Mouse (Mus musculus): ENCODE measurements around the gene Sec13.
"Not testable (repeated sequence)": the region's sequence is repeated elsewhere in the genome, so short reads cannot be mapped to it uniquely, and the experiment has no call there.

The Sec13 gene

GRCm38 (mm10) chr6:113740236-113741217, at the start of gene Sec13:
Gene Sec13, minus strand, starts transcription at chr6:113740743.
- in situ Hi-C loops (cut with MboI): no loop called here

GRCm38 (mm10) chr6:113787459-113787968, 47.0 kb upstream of the Sec13 start:
- in situ Hi-C loops (cut with MboI): no loop called here

GRCm38 (mm10) chr6:113785658-113786057, 45.1 kb upstream of the Sec13 start:
- in situ Hi-C loops (cut with MboI): no loop called here

- in situ Hi-C loops (cut with MboI): no loop called here
Measured at GRCm38 (mm10) chr6:113778229-113778753, 37.7 kb upstream of the Sec13 start.

- in situ Hi-C loops (cut with MboI): loop anchor here (10.0 kb wide), 1 partner anchor 316 kb away; no protein-coding TSS in a partner anchor
Measured at GRCm38 (mm10) chr6:113768804-113769203, 28.3 kb upstream of the Sec13 start.

- in situ Hi-C loops (cut with MboI): loop anchor here (10.0 kb wide), 1 partner anchor 323 kb away; no protein-coding TSS in a partner anchor
Measured at GRCm38 (mm10) chr6:113761644-113762043, 21.1 kb upstream of the Sec13 start.

- in situ Hi-C loops (cut with MboI): no loop called here
Measured at GRCm38 (mm10) chr6:113749119-113749685, 8.7 kb upstream of the Sec13 start.

- in situ Hi-C loops (cut with MboI): no loop called here
Measured at GRCm38 (mm10) chr6:113748351-113748750, 7.8 kb upstream of the Sec13 start.

- in situ Hi-C loops (cut with MboI): no loop called here
Measured at GRCm38 (mm10) chr6:113747284-113747683, 6.7 kb upstream of the Sec13 start.

GRCm38 (mm10) chr6:113745117-113745516, 4.6 kb upstream of the Sec13 start:
- in situ Hi-C loops (cut with MboI): no loop called here

- in situ Hi-C loops (cut with MboI): no loop called here
Measured at GRCm38 (mm10) chr6:113743111-113743510, 2.6 kb upstream of the Sec13 start.

- in situ Hi-C loops (cut with MboI): no loop called here
Measured at GRCm38 (mm10) chr6:113742321-113742720, 1.8 kb upstream of the Sec13 start.

GRCm38 (mm10) chr6:113741425-113741824, 882 bp upstream of the Sec13 start:
- in situ Hi-C loops (cut with MboI): no loop called here

GRCm38 (mm10) chr6:113737318-113738046, 3.1 kb downstream of the Sec13 start:
- in situ Hi-C loops (cut with MboI): no loop called here

GRCm38 (mm10) chr6:113731296-113731695, 9.2 kb downstream of the Sec13 start:
- in situ Hi-C loops (cut with MboI): no loop called here

GRCm38 (mm10) chr6:113728181-113728580, 12.4 kb downstream of the Sec13 start:
- in situ Hi-C loops (cut with MboI): no loop called here

- in situ Hi-C loops (cut with MboI): no loop called here
Measured at GRCm38 (mm10) chr6:113721061-113721460, 19.5 kb downstream of the Sec13 start.

- in situ Hi-C loops (cut with MboI): no loop called here
Measured at GRCm38 (mm10) chr6:113719878-113720277, 20.7 kb downstream of the Sec13 start, which contains the start of gene Ghrl. Gene Ghrl, minus strand, starts transcription at chr6:113719880.

- in situ Hi-C loops (cut with MboI): no loop called here
Measured at GRCm38 (mm10) chr6:113717541-113717940, 23.0 kb downstream of the Sec13 start.

- in situ Hi-C loops (cut with MboI): no loop called here
Measured at GRCm38 (mm10) chr6:113714797-113715196, 25.7 kb downstream of the Sec13 start.

- in situ Hi-C loops (cut with MboI): no loop called here
Measured at GRCm38 (mm10) chr6:113714276-113714675, 26.3 kb downstream of the Sec13 start.

- in situ Hi-C loops (cut with MboI): not testable (repeated sequence)
Measured at GRCm38 (mm10) chr6:113713389-113713788, 27.2 kb downstream of the Sec13 start.

Data from mature B cell (primary cell).